Mouse (Mus musculus) erythroblast, embryonic 14.5 days (primary cell): ENCODE data around the gene Dpt.

ENCODE experiments used
- GATA1 ChIP-seq: IDR thresholded peaks from 2 replicates; pipeline ENCODE4 v1.6.1; 2012; ENCODE audit warnings: low read length, inconsistent platforms, mixed read lengths
- TAL1 ChIP-seq: IDR thresholded peaks from 3 replicates; pipeline ENCODE4 v1.6.1; 2012; ENCODE audit warnings: low read length, inconsistent platforms, mixed read lengths

- TF ChIP-seq TAL1 (no peak), GATA1 (no peak)
Measured at GRCm38 (mm10) chr1:164832459-164832858, 36.0 kb downstream of the Dpt start.
